Mouse (Mus musculus) liver, embryonic 15.5 days (tissue): ENCODE results near the gene Strn4. TPM values are rescaled to one million over a fixed set of nuclear protein-coding genes. Genes with fewer than 3 reads are reported as not detected.

ENCODE experiments used
- ATAC-seq: fragments of 200-750 bp; cut with Nextera tagmentation; 2 replicates; pipeline ENCODE4 v1.8.0; 2017; ENCODE audit warnings: moderate number of reproducible peaks, mild to moderate bottlenecking, moderate library complexity; ENCODE audit not compliant: insufficient read depth
- H3K27ac ChIP-seq: fragments of 300-500 bp; sonication (generic); replicated peaks from 2 replicates; pipeline ENCODE4 v1.5.1; 2015; ENCODE audit warnings: mild to moderate bottlenecking, inconsistent platforms
- H3K27me3 ChIP-seq: fragments of 300-500 bp; sonication (generic); 2 replicates; pipeline ENCODE4 v1.6.1; 2015; ENCODE audit warnings: mild to moderate bottlenecking, inconsistent platforms
- H3K36me3 ChIP-seq: fragments of 300-500 bp; sonication (generic); replicated peaks from 2 replicates; pipeline ENCODE4 v1.6.1; 2015; ENCODE audit warnings: moderate library complexity, mild to moderate bottlenecking, inconsistent platforms
- H3K4me1 ChIP-seq: fragments of 300-500 bp; sonication (generic); replicated peaks from 2 replicates; pipeline ENCODE4 v1.6.1; 2015; ENCODE audit warnings: inconsistent platforms
- H3K4me2 ChIP-seq: fragments of 300-500 bp; sonication (generic); 2 replicates; pipeline ENCODE4 v1.6.1; 2015; ENCODE audit warnings: moderate library complexity, mild to moderate bottlenecking, inconsistent platforms
- H3K4me3 ChIP-seq: fragments of 300-500 bp; sonication (generic); replicated peaks from 2 replicates; pipeline ENCODE4 v1.5.1; 2015; ENCODE audit warnings: mild to moderate bottlenecking, inconsistent platforms
- H3K9ac ChIP-seq: fragments of 300-500 bp; sonication (generic); 2 replicates; pipeline ENCODE4 v1.6.1; 2015; ENCODE audit warnings: moderate library complexity, mild to moderate bottlenecking, inconsistent platforms
- H3K9me3 ChIP-seq: fragments of 300-500 bp; sonication (generic); replicated peaks from 2 replicates; pipeline ENCODE4 v1.6.1; 2016; ENCODE audit warnings: inconsistent platforms
- WGBS: fragments of 180-500 bp; shearing (Covaris S2); methylation state at CpG from one replicate; pipeline ENCODE4 v1.1.7; 2015; ENCODE audit warnings: mixed read lengths; ENCODE audit not compliant: insufficient replicate concordance; 5-methylcytosine and 5-hydroxymethylcytosine counted together
- polyA plus RNA-seq: library from polyadenylated mRNA; unstranded; fragments of >200 nt; fragmentation: Nextera tagmentation; extraction: Ambion mirVana; gene quantifications from 2 replicates; pipeline ENCODE4 v1.2.1, GENCODE M21; 2015

The Strn4 gene
- polyA plus RNA-seq, 1 experiment from 2014 or later = 30.9 TPM

DNA sequence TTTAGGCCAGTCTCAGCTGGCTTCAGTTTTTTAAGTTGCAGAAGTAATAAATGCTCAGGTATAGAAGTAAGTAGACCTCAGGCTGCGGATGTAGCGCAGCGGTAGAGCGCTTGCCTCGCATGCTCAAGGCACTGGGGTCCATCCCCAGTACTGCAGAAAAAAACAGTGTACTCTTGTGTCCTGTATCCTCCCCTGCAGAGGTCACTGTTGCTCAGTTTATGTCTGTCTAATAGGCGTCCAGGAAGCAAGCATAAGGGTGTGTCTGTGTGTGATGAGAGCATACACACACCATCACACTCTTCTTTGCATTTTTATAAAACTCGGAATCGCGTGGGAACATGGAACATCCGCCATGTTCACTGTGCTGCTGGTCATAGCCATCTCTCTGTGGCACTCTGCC, 10.1 kb downstream of the Strn4 start:
- WGBS = 71% methylated on average over 10 of the region's 10 CpGs
- H3K27ac ChIP-seq = 0 out of 2 replicates have a peak overlapping the region, but pooled peaks have one; percentile 19
- H3K27me3 ChIP-seq = no peaks in the 10 kb centered on the region
- no peak overlapping the region for H3K9ac ChIP-seq
- H3K4me3 ChIP-seq = no peak overlapping the region
- ATAC-seq = no peak
- peaks cover 82% of the 10 kb centered on the region for H3K36me3 ChIP-seq
- H3K4me1 ChIP-seq = peaks cover 37% of the 10 kb centered on the region
- H3K4me2 ChIP-seq = no peak overlapping the region
- H3K9me3 ChIP-seq = no peaks in the 10 kb centered on the region

- H3K27ac ChIP-seq = 0 out of 2 replicates have a peak overlapping the region, but pooled peaks have one; percentile 19
- H3K9me3 ChIP-seq = no peaks in the 10 kb centered on the region
- 38% methylated on average over 5 of the region's 5 CpGs for WGBS
- peaks cover 29% of the 10 kb centered on the region for H3K4me1 ChIP-seq
- no peak overlapping the region for H3K9ac ChIP-seq
- H3K36me3 ChIP-seq = peaks cover 90% of the 10 kb centered on the region
- no peaks in the 10 kb centered on the region for H3K27me3 ChIP-seq
- no peak overlapping the region for H3K4me3 ChIP-seq
- ATAC-seq = no peak
- H3K4me2 ChIP-seq = no peak overlapping the region
These were observed 10.9 kb downstream of the Strn4 start for GRCm38 (mm10) chr7:16826571-16826970.

GRCm38 (mm10) chr7:16827274-16827673, 11.6 kb downstream of the Strn4 start:
- no peak for ATAC-seq
- WGBS = 55% methylated on average over 4 of the region's 4 CpGs
- peaks cover 97% of the 10 kb centered on the region for H3K36me3 ChIP-seq
- no peak overlapping the region for H3K9ac ChIP-seq
- no peaks in the 10 kb centered on the region for H3K9me3 ChIP-seq
- no peak overlapping the region for H3K4me3 ChIP-seq
- H3K4me1 ChIP-seq = peaks cover 22% of the 10 kb centered on the region
- no peak overlapping the region for H3K27ac ChIP-seq
- no peak overlapping the region for H3K4me2 ChIP-seq
- no peaks in the 10 kb centered on the region for H3K27me3 ChIP-seq

- Histone ChIP-seq H3K36me3 (peaks cover 98% of the 10 kb centered on the region), H3K4me3 (no peak overlapping the region), H3K27me3 (no peaks in the 10 kb centered on the region), H3K4me1 (peaks cover 17% of the 10 kb centered on the region), H3K9me3 (no peaks in the 10 kb centered on the region), H3K9ac (no peak overlapping the region), H3K4me2 (no peak overlapping the region), H3K27ac (no peak overlapping the region)
- WGBS = 75% methylated on average over 9 of the region's 9 CpGs
- ATAC-seq = 0 out of 2 replicates have a peak, but pooled peaks have one; percentile 32
These were observed 14.8 kb downstream of the Strn4 start for GRCm38 (mm10) chr7:16830449-16830848.

GRCm38 (mm10) chr7:16837916-16838803, 22.5 kb downstream of the Strn4 start:
- Histone ChIP-seq H3K27ac (no peak overlapping the region), H3K27me3 (no peaks in the 10 kb centered on the region), H3K4me1 (peaks cover 40% of the 10 kb centered on the region), H3K9ac (no peak overlapping the region), H3K36me3 (peaks cover 75% of the 10 kb centered on the region), H3K9me3 (no peaks in the 10 kb centered on the region), H3K4me2 (no peak overlapping the region), H3K4me3 (no peak overlapping the region)
- 77% methylated on average over 18 of the region's 18 CpGs for WGBS
- no peak for ATAC-seq

DNA sequence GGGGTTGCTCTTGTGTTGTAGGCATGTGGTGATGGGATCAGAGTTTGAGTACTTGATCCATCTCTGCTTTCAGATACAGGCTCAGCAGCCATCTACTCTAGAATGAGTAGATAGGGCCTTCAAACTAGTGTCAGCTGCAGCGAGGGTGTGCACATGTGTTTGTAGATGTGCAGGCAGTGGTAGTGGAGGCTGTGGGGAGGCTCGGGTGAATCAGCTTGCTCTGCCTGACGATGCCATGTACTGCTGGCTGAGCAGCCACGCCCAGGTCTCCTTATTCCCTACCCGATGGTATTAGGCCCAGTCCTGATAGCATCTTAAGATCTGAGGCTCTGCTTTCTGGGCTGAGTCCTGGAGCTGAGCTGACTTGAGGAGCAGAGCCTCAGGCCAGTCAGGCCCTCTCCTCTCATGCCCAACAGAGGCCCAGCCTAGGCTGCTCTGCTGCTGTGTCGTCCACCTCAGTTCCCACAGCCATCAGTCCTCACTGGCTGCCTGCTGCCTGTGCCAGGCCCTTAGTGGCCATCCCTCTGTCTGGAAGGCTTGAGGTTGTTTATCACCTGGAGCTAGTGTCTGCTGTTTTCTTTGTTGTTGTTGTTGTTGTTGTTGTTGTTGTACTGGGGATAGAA, 23.2 kb downstream of the Strn4 start:
- H3K27me3 ChIP-seq = no peaks in the 10 kb centered on the region
- no peak for ATAC-seq
- H3K9me3 ChIP-seq = no peaks in the 10 kb centered on the region
- 40% methylated on average over 6 of the region's 6 CpGs for WGBS
- H3K4me1 ChIP-seq = peaks cover 47% of the 10 kb centered on the region
- peaks cover 68% of the 10 kb centered on the region for H3K36me3 ChIP-seq
- no peak overlapping the region for H3K27ac ChIP-seq
- no peak overlapping the region for H3K4me3 ChIP-seq
- H3K4me2 ChIP-seq = no peak overlapping the region
- no peak overlapping the region for H3K9ac ChIP-seq

DNA sequence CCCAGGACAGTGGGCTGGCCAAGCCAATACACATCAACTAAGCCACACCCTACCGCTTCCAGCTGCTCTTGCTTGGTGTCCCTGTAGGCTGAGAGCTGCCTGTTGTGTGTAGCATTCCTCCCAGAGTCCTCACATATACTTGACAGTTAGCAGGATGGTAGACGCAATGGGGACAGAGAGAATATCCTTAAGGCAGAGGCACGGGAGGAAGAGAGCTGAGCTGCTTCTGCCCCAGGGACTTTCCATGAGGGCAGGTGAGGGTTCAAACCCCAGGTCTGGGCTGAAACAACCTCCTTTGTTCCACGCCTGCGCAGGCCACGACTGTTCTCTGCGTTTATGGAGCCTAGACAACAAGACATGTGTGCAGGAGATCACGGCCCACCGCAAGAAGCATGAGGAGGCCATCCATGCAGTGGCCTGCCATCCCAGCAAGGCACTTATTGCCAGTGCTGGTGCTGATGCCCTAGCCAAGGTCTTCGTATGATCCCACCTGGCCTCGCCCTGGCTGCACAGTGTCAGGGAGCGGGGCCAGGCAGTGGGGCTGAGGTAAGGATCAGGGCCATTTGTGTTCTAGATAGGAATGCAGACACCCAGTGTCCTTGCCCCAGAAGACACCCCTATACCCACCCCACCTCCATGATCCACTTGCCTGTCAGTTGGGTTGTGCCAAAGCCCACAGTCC, 23.9 kb downstream of the Strn4 start:
- H3K9me3 ChIP-seq = no peaks in the 10 kb centered on the region
- H3K9ac ChIP-seq = no peak overlapping the region
- H3K4me1 ChIP-seq = peaks cover 54% of the 10 kb centered on the region
- peaks cover 61% of the 10 kb centered on the region for H3K36me3 ChIP-seq
- WGBS = 78% methylated on average over 12 of the region's 12 CpGs
- no peak overlapping the region for H3K4me2 ChIP-seq
- H3K4me3 ChIP-seq = no peak overlapping the region
- H3K27ac ChIP-seq = no peak overlapping the region
- no peak for ATAC-seq
- H3K27me3 ChIP-seq = no peaks in the 10 kb centered on the region

DNA sequence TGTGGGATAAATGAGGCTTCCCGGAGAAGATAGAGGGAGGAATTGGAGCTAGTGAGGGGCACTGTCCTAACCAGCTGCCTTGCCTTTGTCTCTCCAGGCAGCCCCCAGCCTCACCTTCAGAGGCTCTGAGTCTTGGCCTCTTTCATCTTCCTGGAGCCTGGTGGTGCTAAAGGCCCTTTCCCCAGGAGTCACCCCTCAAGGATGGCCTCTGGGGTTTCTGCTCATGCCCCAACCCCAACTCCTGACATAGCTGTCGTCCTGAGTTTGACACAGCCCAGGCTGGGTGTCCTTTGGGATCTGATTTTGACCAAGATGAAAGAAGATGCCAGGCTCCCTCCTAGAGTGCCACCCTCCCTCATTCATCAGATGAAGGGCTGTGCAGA, 24.4 kb downstream of the Strn4 start:
- no peaks in the 10 kb centered on the region for H3K9me3 ChIP-seq
- no peaks in the 10 kb centered on the region for H3K27me3 ChIP-seq
- H3K36me3 ChIP-seq = peaks cover 56% of the 10 kb centered on the region
- H3K4me3 ChIP-seq = no peak overlapping the region
- peaks cover 59% of the 10 kb centered on the region for H3K4me1 ChIP-seq
- no peak for ATAC-seq
- H3K27ac ChIP-seq = no peak overlapping the region
- WGBS = 84% methylated on average over 2 of the region's 2 CpGs
- H3K4me2 ChIP-seq = no peak overlapping the region
- no peak overlapping the region for H3K9ac ChIP-seq

- H3K9ac ChIP-seq = no peak overlapping the region
- peaks cover 51% of the 10 kb centered on the region for H3K36me3 ChIP-seq
- peaks cover 67% of the 10 kb centered on the region for H3K4me1 ChIP-seq
- H3K9me3 ChIP-seq = no peaks in the 10 kb centered on the region
- no peak overlapping the region for H3K4me3 ChIP-seq
- H3K4me2 ChIP-seq = no peak overlapping the region
- no peaks in the 10 kb centered on the region for H3K27me3 ChIP-seq
- no peak for ATAC-seq
- peak overlapping the region; percentile 79; the same call in 1 of the 2 replicates for H3K27ac ChIP-seq
- WGBS = 52% methylated on average over 4 of the region's 4 CpGs
These were observed 25.4 kb downstream of the Strn4 start for GRCm38 (mm10) chr7:16841078-16841477.

GRCm38 (mm10) chr7:16841561-16842560, 26.2 kb downstream of the Strn4 start:
- peak overlapping the region; percentile 82; the same call in 1 of the 2 replicates for H3K9ac ChIP-seq
- peaks cover 47% of the 10 kb centered on the region for H3K36me3 ChIP-seq
- H3K27me3 ChIP-seq = no peaks in the 10 kb centered on the region
- H3K9me3 ChIP-seq = no peaks in the 10 kb centered on the region
- H3K27ac ChIP-seq = peak overlapping the region; percentile 79
- WGBS = 29% methylated on average over 11 of the region's 11 CpGs
- H3K4me3 ChIP-seq = peak overlapping the region; percentile 77
- peak overlapping the region; percentile 95 for H3K4me2 ChIP-seq
- ATAC-seq = no peak
- H3K4me1 ChIP-seq = peaks cover 67% of the 10 kb centered on the region
